Mouse (Mus musculus) heart, embryonic 14.5 days (tissue): ENCODE results near the gene Atp8a1. TPM values are rescaled to one million over a fixed set of nuclear protein-coding genes. Genes with fewer than 3 reads are reported as not detected.
A peak's percentile ranks its signal among the peaks of the same experiment; 100 is the strongest.

Experiments
- ATAC-seq: fragments of 200-750 bp; cut with Nextera tagmentation; 2 replicates; pipeline ENCODE4 v1.8.0; 2017; ENCODE audit warnings: low read depth, moderate TSS enrichment; ENCODE audit not compliant: insufficient number of reproducible peaks, insufficient read depth, low FRiP score
- H3K27ac ChIP-seq, 2 experiments: fragments of 200-500 bp in 1 of 2; fragments of 300-500 bp in 1 of 2; sonication (generic) in 1 of 2; replicated peaks in 1 of 2; 2 replicates each; pipeline ENCODE4 v1.5.1; 2012 to 2014; ENCODE audit warnings: low read depth in 2 of 2, low read length in 2 of 2, control low read depth in 1 of 2, mild to moderate bottlenecking in 1 of 2, mixed read lengths in 1 of 2; ENCODE audit not compliant: control insufficient read depth in 1 of 2, insufficient read depth in 1 of 2
- H3K27me3 ChIP-seq: fragments of 300-500 bp; sonication (generic); 2 replicates; pipeline ENCODE4 v1.6.1; 2014; ENCODE audit warnings: mild to moderate bottlenecking, low read length, control low read depth; ENCODE audit not compliant: control insufficient read depth, insufficient read depth
- H3K36me3 ChIP-seq: fragments of 300-500 bp; sonication (generic); 2 replicates; pipeline ENCODE4 v1.6.1; 2014; ENCODE audit warnings: mild to moderate bottlenecking, control low read depth, low read length, mixed read lengths; ENCODE audit not compliant: control insufficient read depth, insufficient read depth
- H3K4me1 ChIP-seq, 2 experiments: fragments of 200-500 bp in 1 of 2; fragments of 300-500 bp in 1 of 2; sonication (generic) in 1 of 2; 2 replicates each; pipeline ENCODE4 v1.6.1; 2012 to 2014; ENCODE audit warnings: low read length in 2 of 2, control low read depth in 1 of 2, mixed read lengths in 1 of 2; ENCODE audit not compliant: control insufficient read depth in 2 of 2, insufficient read depth in 2 of 2
- H3K4me2 ChIP-seq: fragments of 300-500 bp; sonication (generic); 2 replicates; pipeline ENCODE4 v1.6.1; 2014; ENCODE audit warnings: mild to moderate bottlenecking, low read length
- H3K4me3 ChIP-seq, 2 experiments: fragments of 200-500 bp in 1 of 2; fragments of 300-500 bp in 1 of 2; sonication (generic) in 1 of 2; 2 replicates each; pipeline ENCODE4 v1.5.1; 2012 to 2014; ENCODE audit warnings: low read length in 2 of 2, mild to moderate bottlenecking in 2 of 2, control low read depth in 1 of 2, low read depth in 1 of 2, moderate library complexity in 1 of 2; ENCODE audit not compliant: control insufficient read depth in 1 of 2, insufficient read depth in 1 of 2
- H3K9ac ChIP-seq: fragments of 300-500 bp; sonication (generic); 2 replicates; pipeline ENCODE4 v1.6.1; 2014; ENCODE audit warnings: mild to moderate bottlenecking, low read length
- H3K9me3 ChIP-seq: fragments of 300-500 bp; sonication (generic); 2 replicates; pipeline ENCODE4 v1.6.1; 2016; ENCODE audit warnings: low read length, control low read depth; ENCODE audit not compliant: control insufficient read depth
- WGBS: fragments of 180-500 bp; shearing (Covaris S2); extraction: QIAGEN DNeasy Blood & Tissue Kit; methylation state at CpG from one replicate; pipeline ENCODE4 v1.1.7; 2014; 5-methylcytosine and 5-hydroxymethylcytosine counted together
- polyA plus RNA-seq: library from polyadenylated mRNA; unstranded; fragments of >200 nt; fragmentation: Nextera tagmentation; extraction: Ambion mirVana; gene quantifications from 2 replicates; pipeline ENCODE4 v1.2.1, GENCODE M21; 2014

The Atp8a1 gene
- polyA plus RNA-seq, 1 experiment from 2014 or later: 8.9 TPM

- Histone ChIP-seq H3K9me3 (no peaks in the 10 kb centered on the region), H3K4me1 (peaks cover 4 to 6% of the 10 kb centered on the region in 2 experiments; a peak in 3 of 4 replicates), H3K36me3 (no peaks in the 10 kb centered on the region), H3K4me3 (no peak overlapping the region), H3K9ac (no peak overlapping the region), H3K27me3 (no peaks in the 10 kb centered on the region), H3K27ac (no peak overlapping the region), H3K4me2 (no peak overlapping the region)
- 7% methylated on average over 2 of the region's 2 CpGs for WGBS
- ATAC-seq: no peak
Measured at GRCm38 (mm10) chr5:67727755-67728154, 119.5 kb downstream of the Atp8a1 start.

- Histone ChIP-seq H3K4me3 (no peak overlapping the region), H3K9me3 (no peaks in the 10 kb centered on the region), H3K9ac (no peak overlapping the region), H3K27me3 (no peaks in the 10 kb centered on the region), H3K4me2 (no peak overlapping the region), H3K36me3 (no peaks in the 10 kb centered on the region), H3K27ac (no peak overlapping the region), H3K4me1 (peaks cover 4 to 6% of the 10 kb centered on the region in 2 experiments; a peak in 3 of 4 replicates)
- whole genome bisulfite sequencing: 93% methylated on average over 13 of the region's 13 CpGs
- ATAC-seq: no peak
Measured at GRCm38 (mm10) chr5:67726810-67727209, 120.4 kb downstream of the Atp8a1 start.

- H3K36me3 ChIP-seq: no peaks in the 10 kb centered on the region
- H3K4me3 ChIP-seq: no peak overlapping the region
- H3K27ac ChIP-seq: no peak overlapping the region
- ATAC-seq: no peak
- no peak overlapping the region for H3K4me2 ChIP-seq
- no peaks in the 10 kb centered on the region for H3K27me3 ChIP-seq
- no peaks in the 10 kb centered on the region for H3K9me3 ChIP-seq
- H3K9ac ChIP-seq: no peak overlapping the region
- WGBS: 87% methylated on average over 7 of the region's 7 CpGs
- peaks cover 8 to 19% of the 10 kb centered on the region in 2 experiments for H3K4me1 ChIP-seq
Measured at GRCm38 (mm10) chr5:67701641-67702040, 145.6 kb downstream of the Atp8a1 start.

GRCm38 (mm10) chr5:67699418-67699817 lies 147.8 kb downstream of the Atp8a1 start:
- Histone ChIP-seq H3K36me3 (no peaks in the 10 kb centered on the region), H3K4me3 (no peak overlapping the region), H3K9me3 (no peaks in the 10 kb centered on the region), H3K4me1 (peaks cover 8 to 24% of the 10 kb centered on the region in 2 experiments), H3K4me2 (no peak overlapping the region), H3K9ac (no peak overlapping the region), H3K27ac (no peak overlapping the region), H3K27me3 (no peaks in the 10 kb centered on the region)
- 100% methylated on average over 1 of the region's 1 CpGs for WGBS
- ATAC-seq: no peak

- peaks cover 10 to 24% of the 10 kb centered on the region in 2 experiments for H3K4me1 ChIP-seq
- H3K4me2 ChIP-seq: no peak overlapping the region
- H3K9me3 ChIP-seq: no peaks in the 10 kb centered on the region
- no peak overlapping the region for H3K9ac ChIP-seq
- H3K27ac ChIP-seq: peak overlapping the region; percentile 46 to 58
- no peak for ATAC-seq
- H3K36me3 ChIP-seq: no peaks in the 10 kb centered on the region
- no peaks in the 10 kb centered on the region for H3K27me3 ChIP-seq
- 45% methylated on average over 3 of the region's 3 CpGs for WGBS
- no peak overlapping the region for H3K4me3 ChIP-seq
Measured at GRCm38 (mm10) chr5:67698176-67698575, 149.1 kb downstream of the Atp8a1 start.

- Histone ChIP-seq H3K4me1 (peaks cover 10 to 24% of the 10 kb centered on the region in 2 experiments), H3K4me2 (peak overlapping the region; percentile 51), H3K9me3 (no peaks in the 10 kb centered on the region), H3K27ac (peak overlapping the region; percentile 33 to 37; a peak in 3 of 4 replicates), H3K27me3 (no peaks in the 10 kb centered on the region), H3K36me3 (no peaks in the 10 kb centered on the region), H3K4me3 (no peak overlapping the region), H3K9ac (peak overlapping the region; percentile 46; the same call in 1 of the 2 replicates)
- no peak for ATAC-seq
- 21% methylated on average over 12 of the region's 12 CpGs for WGBS
Measured at GRCm38 (mm10) chr5:67696741-67697596, 150.3 kb downstream of the Atp8a1 start.

- no peak overlapping the region for H3K4me3 ChIP-seq
- H3K9ac ChIP-seq: no peak overlapping the region
- H3K36me3 ChIP-seq: no peaks in the 10 kb centered on the region
- H3K4me1 ChIP-seq: peaks cover 10 to 24% of the 10 kb centered on the region in 2 experiments
- no peaks in the 10 kb centered on the region for H3K9me3 ChIP-seq
- no peak overlapping the region; the same call in 1 of the 2 replicates for H3K4me2 ChIP-seq
- ATAC-seq: no peak
- no peaks in the 10 kb centered on the region for H3K27me3 ChIP-seq
- 55% methylated on average over 14 of the region's 14 CpGs for WGBS
- peak overlapping the region in 1 of 2 experiments; percentile 39; a peak in 1 of 4 replicates for H3K27ac ChIP-seq
Measured at GRCm38 (mm10) chr5:67695055-67695710, 152.1 kb downstream of the Atp8a1 start.
